Mouse (Mus musculus) urinary bladder, adult 2 months (tissue): ENCODE measurements around the gene Kdelr1. TPM values are rescaled to one million over a fixed set of nuclear protein-coding genes. Genes with fewer than 3 reads are reported as not detected.
A peak's percentile ranks its signal among the peaks of the same experiment; 100 is the strongest.

Source experiments
- DNase-seq: peaks from one replicate; pipeline ENCODE4 v3.0.0; 2022; ENCODE audit warnings: low spot score
- polyA plus RNA-seq: library from polyadenylated mRNA; depleted of rRNA; stranded (reverse); fragments of >200 nt; gene quantifications from 2 replicates; pipeline ENCODE4 v1.2.3, GENCODE M21; 2012; rRNA removed

Gene Kdelr1
- polyA plus RNA-seq, 1 experiment: 243 TPM

GRCm38 (mm10) chr7:45916056-45917003 lies 43.8 kb downstream of the Kdelr1 start:
- DNase-seq: no peak

DNA sequence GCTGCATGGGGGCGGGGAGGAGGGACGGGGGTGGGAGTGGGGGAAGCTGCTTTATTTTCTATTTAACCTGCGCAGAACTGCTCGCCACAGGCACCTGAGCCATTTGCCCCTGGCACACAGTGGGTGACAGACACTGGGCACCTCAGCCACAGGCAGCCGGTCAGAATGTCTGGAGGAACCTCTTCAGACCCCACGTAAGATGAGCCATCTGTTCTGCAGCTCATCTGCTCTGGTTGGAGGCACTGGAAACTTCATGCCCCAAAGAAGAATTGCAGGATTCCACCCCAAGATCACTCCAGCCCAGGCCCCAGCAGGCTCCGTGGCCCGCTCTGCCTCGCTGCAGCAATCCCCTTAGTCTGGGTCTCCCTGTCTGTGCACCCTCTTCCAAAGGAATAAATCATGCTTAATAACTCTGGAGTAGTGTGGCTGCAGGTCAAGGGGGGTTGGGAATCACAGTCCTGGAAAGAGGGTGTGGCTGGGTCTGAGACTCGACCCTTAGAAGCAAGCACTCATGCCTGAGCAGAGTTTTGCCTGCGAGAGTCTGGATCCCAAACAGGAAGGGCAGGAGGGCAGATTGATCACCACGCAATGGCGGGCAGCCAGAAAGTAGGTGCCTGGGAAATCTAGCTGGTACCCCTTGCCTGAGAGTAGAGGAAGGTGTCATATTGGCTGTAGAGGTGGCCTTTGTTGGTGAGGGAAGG lies 44.6 kb downstream of the Kdelr1 start:
- DNase-seq: no peak

GRCm38 (mm10) chr7:45917926-45918325 lies 45.4 kb downstream of the Kdelr1 start:
- no peak for DNase-seq

DNA sequence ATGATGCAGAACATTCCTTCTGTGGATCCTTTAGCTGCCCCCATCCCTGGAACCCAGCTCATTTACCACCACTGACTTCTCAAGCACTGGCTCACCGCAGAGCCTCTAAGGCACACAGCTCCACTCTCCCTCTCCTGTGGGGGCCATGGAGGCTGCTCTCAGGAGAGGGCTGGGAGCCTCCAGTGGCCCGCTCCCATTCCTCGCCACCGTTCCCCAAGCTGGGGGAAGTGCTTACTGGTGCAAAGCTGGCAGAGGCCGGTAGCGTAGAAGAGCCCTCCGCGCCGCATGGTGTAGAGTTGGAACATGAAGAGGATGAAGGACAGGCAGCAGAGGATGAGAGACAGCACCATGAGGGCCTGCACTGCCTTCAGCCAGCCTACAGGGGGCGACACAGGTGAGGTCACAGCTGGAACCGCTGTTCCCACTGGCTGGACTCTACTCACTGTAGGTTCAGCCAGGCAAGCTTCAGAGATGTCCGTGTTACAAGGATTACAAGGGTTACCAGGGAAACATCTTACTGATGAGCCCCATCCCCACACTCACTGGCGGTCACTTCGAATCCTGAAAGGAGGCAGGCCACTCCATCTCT lies 46.6 kb downstream of the Kdelr1 start:
- no peak for DNase-seq

- no peak for DNase-seq
Measured at GRCm38 (mm10) chr7:45919761-45920160, 47.2 kb downstream of the Kdelr1 start.

- no peak for DNase-seq
Measured at GRCm38 (mm10) chr7:45920583-45921241, 48.1 kb downstream of the Kdelr1 start.

DNA sequence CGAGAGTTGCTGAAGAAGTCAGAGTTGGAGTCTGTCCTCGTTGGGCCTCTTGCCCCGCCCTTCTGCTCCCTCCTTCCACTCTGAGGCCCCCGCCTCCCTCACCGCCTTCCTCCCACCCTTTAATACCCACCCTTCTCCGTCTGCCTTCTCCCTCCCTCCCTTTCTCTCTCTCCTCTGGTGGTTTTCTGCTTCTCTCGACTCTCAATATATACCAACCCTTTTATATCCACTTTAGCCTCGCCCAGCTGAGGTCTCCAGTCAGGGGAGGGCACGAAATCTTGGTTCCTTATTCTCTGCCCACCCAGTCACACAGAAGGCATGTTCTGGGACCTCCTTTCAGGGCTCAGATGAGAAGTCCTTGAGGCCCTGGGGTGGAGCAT lies 48.7 kb downstream of the Kdelr1 start, which contains the start of gene Emp3:
Gene Emp3, minus strand, starts transcription at position 163 of the 380 bp plus-strand sequence.
- DNase-seq: no peak

- DNase-seq: no peak
Measured at GRCm38 (mm10) chr7:45921950-45922600, 49.5 kb downstream of the Kdelr1 start.

GRCm38 (mm10) chr7:45922928-45923761 lies 50.6 kb downstream of the Kdelr1 start:
- DNase-seq: peak; percentile 75

DNA sequence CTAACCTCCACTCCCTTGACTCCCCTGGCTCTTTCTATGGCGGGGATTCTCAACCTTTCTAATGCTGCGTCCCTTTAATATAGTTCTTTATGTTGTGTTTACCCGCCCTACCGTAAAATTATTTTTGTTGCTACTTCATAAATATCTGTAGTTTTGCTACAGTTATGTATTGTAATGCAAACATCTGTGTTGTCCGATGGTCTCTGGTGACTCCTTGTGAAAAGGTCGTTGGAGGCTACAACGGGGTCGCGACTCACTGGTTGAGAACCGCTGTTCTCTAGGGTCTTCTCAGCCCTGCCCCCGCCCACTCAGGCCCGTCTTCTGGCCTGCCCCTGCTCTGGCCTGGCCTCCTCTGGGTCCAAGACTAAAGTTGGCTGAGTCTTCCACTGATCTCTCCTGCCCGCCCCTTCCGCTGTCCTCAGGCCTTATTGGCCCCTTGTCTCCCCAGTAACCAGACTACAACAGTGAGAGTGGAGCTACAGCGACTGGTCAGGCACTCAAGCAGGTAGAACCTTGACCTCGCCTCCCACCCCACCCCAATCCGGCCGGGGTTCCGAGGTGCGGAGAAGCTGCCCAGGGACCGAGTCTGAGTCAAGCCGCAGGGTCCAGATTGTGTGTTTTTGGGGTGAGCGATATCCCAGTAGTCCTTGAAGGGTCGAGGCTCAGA lies 51.3 kb downstream of the Kdelr1 start, which contains the start of gene Ccdc114:
Gene Ccdc114, plus strand, starts transcription at position 311 of the 667 bp plus-strand sequence.
- peak; percentile 45 for DNase-seq

DNA sequence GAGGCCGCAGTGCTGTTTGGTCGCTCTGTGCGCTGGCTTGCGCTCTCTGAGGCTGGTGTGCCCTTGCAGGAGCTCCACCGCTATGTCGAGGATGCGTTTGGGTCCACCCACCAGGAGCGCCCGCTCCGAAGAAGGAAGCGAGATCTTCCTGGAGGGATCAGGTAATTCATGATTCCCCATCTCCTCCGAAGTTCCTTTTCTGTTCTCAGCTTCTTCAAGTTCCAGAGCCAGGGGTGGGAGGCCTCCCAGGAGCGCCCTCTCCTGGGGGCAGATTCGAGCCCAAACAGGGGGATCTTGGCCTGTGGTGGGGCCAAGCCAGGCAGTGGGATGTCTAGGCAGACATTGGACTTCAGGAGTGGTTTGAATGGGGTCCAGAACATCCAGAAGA lies 51.9 kb downstream of the Kdelr1 start:
- DNase-seq: no peak

DNA sequence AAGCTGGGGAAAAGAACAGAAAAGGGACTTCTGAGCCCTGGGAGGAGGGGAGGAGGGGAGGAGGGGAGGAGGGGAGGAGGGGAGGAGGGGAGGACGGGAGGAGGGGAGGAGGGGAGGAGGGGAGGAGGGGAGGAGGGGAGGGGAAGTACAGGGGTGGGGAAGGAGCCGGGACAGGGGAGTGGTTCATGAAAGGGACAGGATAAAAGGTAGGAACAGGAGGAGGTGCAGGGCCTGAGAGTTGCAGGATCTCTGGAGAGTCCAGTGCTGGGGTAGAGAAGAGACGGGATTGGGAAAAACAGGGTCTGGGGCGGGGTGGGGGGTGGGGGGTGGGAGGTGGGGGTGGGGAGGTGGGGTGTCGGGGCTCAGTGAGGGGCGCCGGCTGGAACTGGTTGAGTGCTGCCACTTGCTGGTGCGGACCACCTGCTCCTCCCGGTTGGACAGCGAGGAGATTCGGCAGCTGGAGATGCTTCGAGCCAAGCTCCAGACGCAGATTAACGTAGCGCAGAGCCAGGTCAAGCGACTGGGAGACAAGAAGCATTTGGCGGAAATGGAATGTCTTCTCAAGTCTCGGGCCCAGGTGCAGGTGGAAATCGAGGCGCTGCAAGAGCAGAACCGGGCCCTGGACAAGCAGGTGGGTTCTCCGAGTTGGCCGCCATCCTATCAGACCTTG lies 56.2 kb downstream of the Kdelr1 start:
- no peak for DNase-seq

DNA sequence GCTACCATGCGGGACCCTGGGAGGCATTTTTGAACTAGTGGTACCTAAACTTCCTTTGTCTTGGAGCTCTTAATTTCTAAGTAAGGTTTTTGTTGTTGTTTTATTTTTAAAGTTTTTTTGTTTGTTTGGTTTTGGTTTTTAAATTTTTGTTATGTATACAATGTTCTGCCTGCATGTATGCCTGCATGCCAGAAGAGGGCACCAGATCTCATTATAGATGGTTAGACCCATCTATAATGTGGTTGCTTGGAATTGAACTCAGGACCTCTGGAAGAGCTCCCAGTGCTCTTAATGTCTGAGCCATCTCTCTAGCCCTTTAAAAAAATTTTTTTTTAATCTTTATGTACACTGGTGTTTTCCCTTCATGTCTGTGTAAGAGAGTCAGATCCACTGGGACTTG lies 57.1 kb downstream of the Kdelr1 start:
- DNase-seq: no peak

Other genes with a start within 250 kb of the Kdelr1 start
- 7.3 and 11.8 TPM in 2 replicates for gene Rasip1, start 245.3 kb upstream of the Kdelr1 start, polyA plus RNA-seq
- 8.4 and 11.3 TPM in 2 replicates for gene Mamstr, start 232.8 kb upstream of the Kdelr1 start, polyA plus RNA-seq
- 1.8 and 3.3 TPM in 2 replicates for gene Fut2, start 206.4 kb upstream of the Kdelr1 start, polyA plus RNA-seq
- 0.06 and 0.08 TPM in 2 replicates for gene Ntn5, start 188.8 kb upstream of the Kdelr1 start, polyA plus RNA-seq
- 0.09 and 0.14 TPM in 2 replicates for gene Sec1, start 178.4 kb upstream of the Kdelr1 start, polyA plus RNA-seq
- 25.0 and 29.8 TPM in 2 replicates for gene Car11, start 172.9 kb upstream of the Kdelr1 start, polyA plus RNA-seq
- gene Dbp, start 167.7 kb upstream of the Kdelr1 start, polyA plus RNA-seq: 335 and 503 TPM in 2 replicates
- 594 and 906 TPM in 2 replicates for gene Rpl18, start 157.3 kb upstream of the Kdelr1 start, polyA plus RNA-seq
- 22.1 and 25.6 TPM in 2 replicates for gene Sphk2, start 154.8 kb upstream of the Kdelr1 start, polyA plus RNA-seq
- gene Fam83e, start 151.6 kb upstream of the Kdelr1 start, polyA plus RNA-seq: 1.3 and 1.5 TPM in 2 replicates
- not detected in 2 replicates for gene Spaca4, start 147.0 kb upstream of the Kdelr1 start, polyA plus RNA-seq
- 2.5 and 2.9 TPM in 2 replicates for gene Lmtk3, start 89.0 kb upstream of the Kdelr1 start, polyA plus RNA-seq
- 1.3 and 1.5 TPM in 2 replicates for gene Sult2b1, start 88.1 kb upstream of the Kdelr1 start, polyA plus RNA-seq
- 61.5 and 68.7 TPM in 2 replicates for gene Cyth2, start 58.2 kb upstream of the Kdelr1 start, polyA plus RNA-seq
- 0.25 and 0.35 TPM in 2 replicates for gene Kcnj14, start 48.0 kb upstream of the Kdelr1 start, polyA plus RNA-seq
- 11.7 and 12.2 TPM in 2 replicates for gene Grwd1, start 41.8 kb upstream of the Kdelr1 start, polyA plus RNA-seq
- gene Grin2d, start 5.6 kb downstream of the Kdelr1 start, polyA plus RNA-seq: 1.6 and 2.4 TPM in 2 replicates
- 0.10 TPM in 1 of 2 replicates, not detected in the other for gene Syngr4, start 23.9 kb downstream of the Kdelr1 start, polyA plus RNA-seq
- gene Tmem143, start 24.2 kb downstream of the Kdelr1 start, polyA plus RNA-seq: 23.7 and 24.3 TPM in 2 replicates
- 213 and 219 TPM in 2 replicates for gene Emp3, start 48.6 kb downstream of the Kdelr1 start, polyA plus RNA-seq
- gene Ccdc114, start 51.3 kb downstream of the Kdelr1 start, polyA plus RNA-seq: 3.4 and 3.5 TPM in 2 replicates
- 2.0 and 2.2 TPM in 2 replicates for gene Abcc6, start 157.5 kb downstream of the Kdelr1 start, polyA plus RNA-seq
- gene Nomo1, start 160.9 kb downstream of the Kdelr1 start, polyA plus RNA-seq: 35.5 and 41.4 TPM in 2 replicates
- 0.13 and 0.23 TPM in 2 replicates for gene Kcnj11, start 228.0 kb downstream of the Kdelr1 start, polyA plus RNA-seq